9 mouse cellular contexts compared by ENCODE assay signal in the genomic region with DNA sequence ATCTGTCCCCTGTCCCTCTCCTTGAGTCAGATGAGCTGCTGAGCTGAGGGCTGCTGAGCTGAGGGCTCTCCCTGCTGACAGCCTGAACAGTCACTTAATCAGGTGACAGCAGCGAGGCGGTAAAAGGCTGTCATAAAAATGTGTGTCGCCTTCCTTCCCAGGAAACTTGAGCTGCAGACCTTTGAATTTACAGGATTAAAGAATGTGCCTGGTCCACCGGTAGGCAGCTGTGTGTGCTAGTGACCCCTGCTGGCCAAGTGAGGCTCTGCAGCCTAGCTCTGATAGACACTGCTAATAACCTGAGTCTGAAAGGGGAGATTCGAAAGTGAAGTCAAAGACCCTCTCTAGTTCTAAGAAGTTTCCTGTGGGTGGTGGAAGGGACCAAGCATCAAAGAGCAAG. TPM values are rescaled to one million over a fixed set of nuclear protein-coding genes. Genes with fewer than 3 reads are reported as not detected.
DNase-seq lines count a peak whose midpoint lies in the region; ATAC-seq and TF ChIP-seq lines count a peak whose summit lies in the region.
"Had no signal": no experiment of that assay in that cellular context is flagged by ENCODE, and none has a peak within 500 bp of the region (broad histone marks: within the 10 kb centered on the region; RNA-seq: fewer than 3 reads in every experiment).

No protein-coding gene starts in this region.

- no peak overlapping the region for H3K27ac ChIP-seq in CH12.LX (ENCODE audit: insufficient read depth, low read depth)
- H3K27ac ChIP-seq in heart, postnatal 0 days (ENCODE audit: low read depth), result no peak overlapping the region
- no peak overlapping the region for H3K27ac ChIP-seq in lung, postnatal 0 days (ENCODE audit: low read length)
- H3K27ac ChIP-seq: heart, embryonic 13.5 days had no signal

- TF ChIP-seq EP300 in CH12.LX (IDR thresholded peaks at IDR 0.05; ENCODE audit: low read length), result no peak
- TF ChIP-seq EP300 in heart, postnatal 0 days (IDR thresholded peaks at IDR 0.05; ENCODE audit: low read depth), result no peak
- TF ChIP-seq EP300 in lung, postnatal 0 days (IDR thresholded peaks at IDR 0.05), result no peak

- H3K79me2 ChIP-seq in CH12.LX (replicated peaks; ENCODE audit: control insufficient read depth, extremely low read depth, insufficient read depth, poor library complexity, severe bottlenecking), result no peaks in the 10 kb centered on the region

- H3K4me3 ChIP-seq in CH12.LX (replicated peaks in 1 of 3; ENCODE audit: low read depth in 2 of 3, low read length in 2 of 3, poor library complexity in 1 of 3), result no peak overlapping the region
- no peak overlapping the region for H3K4me3 ChIP-seq in heart, postnatal 0 days (ENCODE audit: low read depth, low read length)
- H3K4me3 ChIP-seq in lung, postnatal 0 days (ENCODE audit: low read depth, low read length), result no peak overlapping the region
- H3K4me3 ChIP-seq: heart, embryonic 13.5 days had no signal

- dilution Hi-C loops in CH12.LX (cut with MboI; ENCODE audit: extremely low pct_ligation_motif_present, extremely low pct_unique_long_range_greater_than_20kb, low sequenced_read_pairs), result no loop called here

- H3K4me1 ChIP-seq in CH12.LX (ENCODE audit: control insufficient read depth in 1 of 2, insufficient read depth in 2 of 2), result peaks cover 0 to 3% of the 10 kb centered on the region in 2 experiments; a peak in 1 of 4 replicates
- no peaks in the 10 kb centered on the region for H3K4me1 ChIP-seq in heart, postnatal 0 days (ENCODE audit: control insufficient read depth, insufficient read depth)
- H3K4me1 ChIP-seq in lung, postnatal 0 days (ENCODE audit: insufficient read depth, low read depth, low read length), result no peaks in the 10 kb centered on the region
- H3K4me1 ChIP-seq: heart, embryonic 13.5 days had no signal

- H3K27me3 ChIP-seq in CH12.LX (replicated peaks), result peaks cover 90% of the 10 kb centered on the region
- peaks cover 8% of the 10 kb centered on the region; the same call in 1 of the 2 replicates for H3K27me3 ChIP-seq in heart, postnatal 0 days (ENCODE audit: control insufficient read depth, insufficient read depth, low read length)
- no peaks in the 10 kb centered on the region for H3K27me3 ChIP-seq in lung, postnatal 0 days (replicated peaks; ENCODE audit: insufficient read depth, low read length)

- H3K9ac ChIP-seq in CH12.LX (ENCODE audit: insufficient read depth, low read depth), result no peak overlapping the region
- no peak overlapping the region for H3K9ac ChIP-seq in heart, postnatal 0 days (replicated peaks; ENCODE audit: low read depth, low read length)
- no peak overlapping the region for H3K9ac ChIP-seq in lung, postnatal 0 days (replicated peaks; ENCODE audit: low read depth)
- H3K9ac ChIP-seq: heart, embryonic 13.5 days had no signal

- TF ChIP-seq POLR2A in CH12.LX (IDR thresholded peaks at IDR 0.05; ENCODE audit: low read depth, low read length), result no peak

- in situ Hi-C loops in CH12.LX (cut with MboI; ENCODE audit: low pct_ligation_motif_present, low pct_unique_long_range_greater_than_20kb, low sequenced_read_pairs), result no loop called here

- H3K36me3 ChIP-seq in CH12.LX (replicated peaks in 1 of 2; ENCODE audit: control insufficient read depth in 1 of 2, insufficient read depth in 1 of 2, low read length in 1 of 2), result no peaks in the 10 kb centered on the region
- no peaks in the 10 kb centered on the region for H3K36me3 ChIP-seq in heart, postnatal 0 days (replicated peaks; ENCODE audit: control insufficient read depth, insufficient read depth, low read length)
- no peaks in the 10 kb centered on the region for H3K36me3 ChIP-seq in lung, postnatal 0 days (ENCODE audit: insufficient read depth, low read length)
- H3K36me3 ChIP-seq: heart, embryonic 13.5 days had no signal

- peak; percentile 52 for TF ChIP-seq RAD21 in CH12.LX (IDR thresholded peaks at IDR 0.05; ENCODE audit: low read depth, low read length)

- 6% methylated on average over 5 of the region's 5 CpGs for WGBS in heart, postnatal 0 days
- WGBS in lung, postnatal 0 days, result 4% methylated on average over 5 of the region's 5 CpGs

- DNase-seq in CH12.LX (ENCODE audit: extremely low read depth), result peak; percentile 35
- DNase-seq in adrenal gland, postnatal 10 days, result peak; percentile 85
- DNase-seq in embryo, embryonic 11 days, result peak; percentile 77
- DNase-seq in heart, postnatal 0 days (ENCODE audit: low spot score), result peak; percentile 55
- DNase-seq in layer of hippocampus, adult 11-12 months (ENCODE audit: low spot score), result peak; percentile 85
- DNase-seq in lung, postnatal 0 days (ENCODE audit: low spot score), result peak; percentile 60
- peak; percentile 86 for DNase-seq in retina, postnatal 1 day
- peak; percentile 52 for DNase-seq in urinary bladder, adult 2 months (ENCODE audit: low spot score)

- no peaks in the 10 kb centered on the region for H3K9me3 ChIP-seq in CH12.LX (replicated peaks; ENCODE audit: low read length)
- H3K9me3 ChIP-seq in heart, postnatal 0 days (replicated peaks; ENCODE audit: control insufficient read depth, low read length), result no peaks in the 10 kb centered on the region
- H3K9me3 ChIP-seq in lung, postnatal 0 days (ENCODE audit: low read length), result no peaks in the 10 kb centered on the region
- H3K9me3 ChIP-seq: heart, embryonic 13.5 days had no signal

- ATAC-seq in heart, postnatal 0 days (ENCODE audit: insufficient read depth, low read depth), result no peak
- ATAC-seq in lung, postnatal 0 days, result no peak

- peak; percentile 83 to 97 for TF ChIP-seq CTCF in CH12.LX (conservative IDR thresholded peaks at IDR 0.05 in 1 of 2, IDR thresholded peaks at IDR 0.05 in 1 of 2; ENCODE audit: low read depth in 2 of 2, low read length in 2 of 2)
- TF ChIP-seq CTCF in heart, postnatal 0 days (IDR thresholded peaks at IDR 0.05; ENCODE audit: low read depth), result peak; percentile 88
- peak; percentile 93 for TF ChIP-seq CTCF in lung, postnatal 0 days (IDR thresholded peaks at IDR 0.05)

- no peak overlapping the region for H3K4me2 ChIP-seq in CH12.LX (ENCODE audit: insufficient read depth, low read depth, poor library complexity, severe bottlenecking)
- H3K4me2 ChIP-seq in heart, postnatal 0 days (ENCODE audit: low read depth, low read length), result no peak overlapping the region
- no peak overlapping the region for H3K4me2 ChIP-seq in lung, postnatal 0 days (replicated peaks; ENCODE audit: low read depth, low read length)
- H3K4me2 ChIP-seq: heart, embryonic 13.5 days had no signal

TF ChIP-seq in CH12.LX, 34 proteins besides CTCF, POLR2A, EP300 and RAD21:
- TF ChIP-seq SMC3 (IDR thresholded peaks at IDR 0.05; ENCODE audit: low read depth, low read length) (peak; percentile 72), IRF4 (IDR thresholded peaks at IDR 0.05; ENCODE audit: low read depth, low read length) (no peak)

RNA-seq across cellular contexts. Expression of a gene that starts 32.1 kb away (rescaled TPM):
- 0.04 TPM in 1 of 2 replicates, not detected in the other for total RNA-seq in CH12.LX (2012; rRNA removed)
- not detected in 2 replicates for total RNA-seq in CH12.LX (2014; rRNA removed)
- not detected in 2 replicates for polyA plus RNA-seq in CH12.LX (2012; ENCODE audit: insufficient read length, low read depth)
- under 1 TPM; 0.06 to 0.27 TPM for total RNA-seq in adrenal gland, postnatal 10 days (2021)
- total RNA-seq in heart, postnatal 0 days (2014; rRNA removed; ENCODE audit: low replicate concordance), result 0.27 and 0.34 TPM in 2 replicates
- 0.05 TPM in 1 of 2 replicates, not detected in the other for polyA plus RNA-seq in heart, postnatal 0 days (2015; fragmentation: Nextera tagmentation; extraction: Ambion mirVana)
- polyA plus RNA-seq in lung, postnatal 0 days (2015; fragmentation: Nextera tagmentation; extraction: Ambion mirVana), result not detected in 2 replicates
- polyA plus RNA-seq in urinary bladder, adult 2 months (2012; rRNA removed), result 0.03 and 0.06 TPM in 2 replicates

Comparison
In these comparisons a context has a peak if more than half of its experiments do, and no peak if none do; other contexts are left out.
1. DNase-seq: peak in every context shown above with its lines; median percentile 86 in retina, postnatal 1 day; 85 in adrenal gland, postnatal 10 days; 85 in layer of hippocampus, adult 11-12 months; 77 in embryo, embryonic 11 days; 60 in lung, postnatal 0 days; 55 in heart, postnatal 0 days; 52 in urinary bladder, adult 2 months; 35 in CH12.LX.